Mouse (Mus musculus): ENCODE measurements around the gene Bdp1. TPM values are rescaled to one million over a fixed set of nuclear protein-coding genes. Genes with fewer than 3 reads are reported as not detected.
A peak's percentile ranks its signal among the peaks of the same experiment; 100 is the strongest.
"Not testable (repeated sequence)": the region's sequence is repeated elsewhere in the genome, so short reads cannot be mapped to it uniquely, and the experiment has no call there.

Bdp1 gene
- polyA plus RNA-seq, 1 experiment from 2014 or later, result 22.3 TPM

DNA sequence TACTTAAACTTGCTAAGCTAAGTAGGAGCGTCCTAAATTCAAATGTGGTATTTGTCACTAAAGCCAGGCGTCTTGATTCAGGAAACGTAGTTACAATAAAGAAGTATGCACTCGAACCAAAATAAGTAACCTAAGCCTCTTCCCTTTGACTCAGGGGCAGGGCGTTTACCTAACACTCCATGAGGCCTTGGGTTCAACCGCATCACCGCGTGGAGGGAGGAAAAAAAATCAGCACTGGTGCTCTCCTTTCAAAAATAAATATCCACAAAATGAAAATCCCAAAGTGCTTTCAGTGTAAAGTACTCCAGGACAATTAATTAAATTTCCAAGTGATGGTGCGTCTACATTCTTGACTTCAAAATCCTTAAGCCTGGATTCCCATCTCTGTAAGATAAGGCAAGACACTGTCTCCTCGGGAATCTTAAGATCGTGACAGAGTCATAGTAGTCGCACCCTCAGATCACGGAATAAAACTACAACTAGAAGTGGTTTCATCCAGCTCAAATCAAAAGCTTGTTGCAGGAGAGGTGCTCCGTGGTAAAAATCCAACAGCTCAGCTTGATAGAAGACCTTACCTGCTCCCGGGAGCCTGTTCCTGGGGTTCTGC, 715 bp downstream of the Bdp1 start:
- Histone ChIP-seq H3K4me1 (ENCODE audit: control insufficient read depth, insufficient read depth, low read length) (peaks cover 15% of the 10 kb centered on the region), H3K4me3 (ENCODE audit: low read length) (peak overlapping the region; percentile 98), H3K27ac (ENCODE audit: low read length) (peak overlapping the region; percentile 91), H3K36me3 (ENCODE audit: control insufficient read depth, insufficient read depth) (peaks cover 3% of the 10 kb centered on the region; the same call in 1 of the 2 replicates), H3K9ac (ENCODE audit: low read length) (peak overlapping the region; percentile 97), H3K27me3 (ENCODE audit: control insufficient read depth, insufficient read depth, low read length) (no peaks in the 10 kb centered on the region), H3K4me2 (ENCODE audit: low read depth, low read length) (peak overlapping the region; percentile 94), H3K9me3 (replicated peaks; ENCODE audit: control insufficient read depth, low read length) (no peaks in the 10 kb centered on the region)
- ATAC-seq (replicated peaks; ENCODE audit: extremely low read depth, insufficient read depth, low FRiP score), result no peak
- WGBS, result 3% methylated on average over 15 of the region's 15 CpGs

DNA sequence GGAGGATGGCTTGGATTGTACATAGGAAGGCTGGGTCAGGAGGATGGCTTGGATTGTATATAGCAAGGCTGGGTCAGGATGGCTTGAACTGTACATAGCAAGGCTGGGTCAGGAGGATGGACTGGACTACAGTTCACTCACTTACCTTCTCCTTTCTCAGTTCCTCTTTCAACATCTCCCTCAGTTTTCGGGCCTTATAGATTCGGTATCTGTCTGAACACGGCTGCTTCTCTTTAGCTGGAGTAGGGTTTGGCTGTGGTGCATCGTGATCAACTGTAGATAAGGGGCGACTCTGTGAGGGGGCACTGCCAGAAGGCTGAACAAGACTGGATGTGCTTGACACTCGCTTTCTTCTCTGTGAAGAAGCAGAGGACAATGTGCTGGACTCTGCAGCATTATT, 5.1 kb downstream of the Bdp1 start:
- peaks cover 36% of the 10 kb centered on the region for H3K36me3 ChIP-seq (ENCODE audit: control insufficient read depth, insufficient read depth)
- WGBS, result 85% methylated on average over 6 of the region's 6 CpGs
- H3K4me3 ChIP-seq (ENCODE audit: low read length), result no peak overlapping the region
- no peak overlapping the region for H3K27ac ChIP-seq (ENCODE audit: low read length)
- no peak overlapping the region for H3K9ac ChIP-seq (ENCODE audit: low read length)
- peaks cover 12% of the 10 kb centered on the region for H3K4me1 ChIP-seq (ENCODE audit: control insufficient read depth, insufficient read depth, low read length)
- H3K4me2 ChIP-seq (ENCODE audit: low read depth, low read length), result no peak overlapping the region
- no peaks in the 10 kb centered on the region for H3K27me3 ChIP-seq (ENCODE audit: control insufficient read depth, insufficient read depth, low read length)
- H3K9me3 ChIP-seq (replicated peaks; ENCODE audit: control insufficient read depth, low read length), result no peaks in the 10 kb centered on the region
- ATAC-seq (replicated peaks; ENCODE audit: extremely low read depth, insufficient read depth, low FRiP score), result no peak

DNA sequence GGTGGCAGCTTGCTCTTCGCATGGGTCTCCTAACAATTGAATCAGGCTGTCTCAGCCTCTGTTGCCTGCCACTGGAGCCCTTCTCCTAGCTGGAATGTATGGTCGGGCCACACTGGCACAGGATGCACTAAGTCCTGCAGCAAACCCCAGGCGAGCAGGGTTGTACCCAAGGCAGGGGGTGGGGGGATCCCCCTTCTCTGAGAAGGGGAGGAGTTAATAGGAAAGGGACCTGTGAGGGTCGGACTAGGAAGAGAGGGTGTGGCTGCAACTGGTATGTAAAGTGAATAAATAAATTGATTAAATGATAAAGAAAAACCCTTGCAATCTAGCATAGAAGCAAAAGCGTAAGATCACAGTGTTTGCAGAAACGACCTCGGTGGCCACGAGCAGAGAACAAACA, 32.4 kb downstream of the Bdp1 start:
- Histone ChIP-seq H3K9me3 (replicated peaks; ENCODE audit: control insufficient read depth, low read length) (no peaks in the 10 kb centered on the region), H3K4me3 (ENCODE audit: low read length) (no peak overlapping the region), H3K4me1 (ENCODE audit: control insufficient read depth, insufficient read depth, low read length) (no peaks in the 10 kb centered on the region), H3K36me3 (ENCODE audit: control insufficient read depth, insufficient read depth) (peaks cover 53% of the 10 kb centered on the region), H3K27ac (ENCODE audit: low read length) (no peak overlapping the region), H3K4me2 (ENCODE audit: low read depth, low read length) (no peak overlapping the region), H3K9ac (ENCODE audit: low read length) (no peak overlapping the region), H3K27me3 (ENCODE audit: control insufficient read depth, insufficient read depth, low read length) (no peaks in the 10 kb centered on the region)
- WGBS, result 83% methylated on average over 8 of the region's 8 CpGs
- ATAC-seq (replicated peaks; ENCODE audit: extremely low read depth, insufficient read depth, low FRiP score), result no peak

DNA sequence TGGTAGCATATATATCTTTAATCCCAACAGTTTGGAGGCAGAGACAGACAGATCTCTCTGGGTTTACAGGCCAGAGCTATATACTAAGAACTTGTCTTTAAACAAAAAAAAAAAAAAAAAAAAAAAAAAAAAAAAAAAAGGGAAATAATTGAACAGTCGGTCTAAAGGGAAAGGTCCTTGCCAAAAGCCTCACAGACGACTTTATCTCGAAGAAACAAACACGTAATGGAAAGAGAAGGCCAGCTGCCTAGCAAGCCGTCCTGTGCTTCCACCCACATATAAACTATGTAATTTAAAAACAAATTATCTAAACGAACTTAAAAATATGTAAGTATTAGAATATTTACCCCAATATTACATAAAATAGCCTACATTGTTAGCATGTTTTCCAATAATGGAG, 36.0 kb downstream of the Bdp1 start:
- 73% methylated on average over 6 of the region's 6 CpGs for WGBS
- no peak overlapping the region for H3K27ac ChIP-seq (ENCODE audit: low read length)
- no peak overlapping the region for H3K4me3 ChIP-seq (ENCODE audit: low read length)
- no peaks in the 10 kb centered on the region for H3K27me3 ChIP-seq (ENCODE audit: control insufficient read depth, insufficient read depth, low read length)
- no peak overlapping the region for H3K4me2 ChIP-seq (ENCODE audit: low read depth, low read length)
- no peak overlapping the region for H3K9ac ChIP-seq (ENCODE audit: low read length)
- no peaks in the 10 kb centered on the region for H3K9me3 ChIP-seq (replicated peaks; ENCODE audit: control insufficient read depth, low read length)
- H3K4me1 ChIP-seq (ENCODE audit: control insufficient read depth, insufficient read depth, low read length), result no peaks in the 10 kb centered on the region
- peaks cover 52% of the 10 kb centered on the region for H3K36me3 ChIP-seq (ENCODE audit: control insufficient read depth, insufficient read depth)
- ATAC-seq (replicated peaks; ENCODE audit: extremely low read depth, insufficient read depth, low FRiP score), result no peak

GRCm38 (mm10) chr13:100063936-100064335, 39.9 kb downstream of the Bdp1 start:
- no peak overlapping the region for H3K4me2 ChIP-seq (ENCODE audit: low read depth, low read length)
- H3K4me3 ChIP-seq (ENCODE audit: low read length), result no peak overlapping the region
- no peaks in the 10 kb centered on the region for H3K27me3 ChIP-seq (ENCODE audit: control insufficient read depth, insufficient read depth, low read length)
- no peaks in the 10 kb centered on the region for H3K4me1 ChIP-seq (ENCODE audit: control insufficient read depth, insufficient read depth, low read length)
- no peaks in the 10 kb centered on the region for H3K9me3 ChIP-seq (replicated peaks; ENCODE audit: control insufficient read depth, low read length)
- H3K27ac ChIP-seq (ENCODE audit: low read length), result no peak overlapping the region
- 60% methylated on average over 3 of the region's 3 CpGs for WGBS
- peaks cover 48% of the 10 kb centered on the region for H3K36me3 ChIP-seq (ENCODE audit: control insufficient read depth, insufficient read depth)
- peak; percentile 32; the same call in 1 of the 2 replicates for ATAC-seq (replicated peaks; ENCODE audit: extremely low read depth, insufficient read depth, low FRiP score)
- no peak overlapping the region for H3K9ac ChIP-seq (ENCODE audit: low read length)

- not testable (repeated sequence) for H3K27me3 ChIP-seq (ENCODE audit: control insufficient read depth, insufficient read depth, low read length); H3K9me3 ChIP-seq (replicated peaks; ENCODE audit: control insufficient read depth, low read length); H3K4me2 ChIP-seq (ENCODE audit: low read depth, low read length); H3K4me1 ChIP-seq (ENCODE audit: control insufficient read depth, insufficient read depth, low read length); H3K27ac ChIP-seq (ENCODE audit: low read length); ATAC-seq (replicated peaks; ENCODE audit: extremely low read depth, insufficient read depth, low FRiP score); H3K4me3 ChIP-seq (ENCODE audit: low read length); H3K9ac ChIP-seq (ENCODE audit: low read length)
- peaks cover 59% of the 10 kb centered on the region for H3K36me3 ChIP-seq (ENCODE audit: control insufficient read depth, insufficient read depth)
- 95% methylated on average over 8 of the region's 8 CpGs for WGBS
Measured at GRCm38 (mm10) chr13:100057738-100058137, 46.1 kb downstream of the Bdp1 start.

DNA sequence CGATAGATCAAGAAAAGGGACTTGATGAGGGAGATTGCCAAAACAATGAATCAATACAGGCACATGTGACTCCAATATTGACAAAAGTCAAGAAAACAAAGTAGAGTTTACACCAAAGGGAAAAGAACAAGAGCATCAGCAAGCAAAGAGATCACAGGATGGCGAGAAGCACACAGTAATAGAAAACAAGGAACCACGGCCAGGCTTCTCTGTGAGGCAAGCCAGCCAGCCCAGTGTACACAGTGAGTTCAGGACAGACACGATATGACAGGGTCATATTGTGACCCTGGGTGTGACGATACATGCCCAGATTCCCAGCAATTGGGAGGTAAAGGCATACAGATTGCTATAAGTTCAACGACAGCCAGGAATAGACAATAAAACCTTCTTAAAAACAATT, 77.9 kb downstream of the Bdp1 start:
- Histone ChIP-seq H3K9me3 (replicated peaks; ENCODE audit: control insufficient read depth, low read length) (no peaks in the 10 kb centered on the region), H3K27ac (ENCODE audit: low read length) (no peak overlapping the region)
- WGBS, result 92% methylated on average over 6 of the region's 6 CpGs

DNA sequence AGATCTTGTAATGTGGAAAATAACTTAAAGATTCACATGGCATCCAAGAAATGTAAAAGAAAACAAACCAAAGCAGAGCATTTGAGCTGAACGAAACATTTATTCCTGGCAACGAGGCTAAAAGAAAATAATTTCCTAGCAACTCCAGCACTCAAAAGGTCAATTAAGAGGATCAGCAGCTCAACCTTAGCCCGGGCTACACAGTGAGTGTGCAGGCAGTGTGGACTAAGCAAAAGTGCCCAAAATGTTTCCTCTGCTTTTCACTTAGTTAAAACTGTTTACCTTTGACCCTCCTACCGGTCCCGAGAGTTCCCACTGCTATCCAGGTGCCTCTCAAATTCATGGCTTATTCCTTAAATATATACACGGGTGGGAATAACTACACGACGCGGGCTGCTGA, 87.0 kb downstream of the Bdp1 start:
- no peak overlapping the region for H3K9ac ChIP-seq (ENCODE audit: low read length)
- H3K27ac ChIP-seq (ENCODE audit: low read length), result no peak overlapping the region
- H3K4me2 ChIP-seq (ENCODE audit: low read depth, low read length), result no peak overlapping the region
- no peak for ATAC-seq (replicated peaks; ENCODE audit: extremely low read depth, insufficient read depth, low FRiP score)
- peaks cover 15% of the 10 kb centered on the region for H3K4me1 ChIP-seq (ENCODE audit: control insufficient read depth, insufficient read depth, low read length)
- H3K27me3 ChIP-seq (ENCODE audit: control insufficient read depth, insufficient read depth, low read length), result no peaks in the 10 kb centered on the region
- WGBS, result 83% methylated on average over 9 of the region's 9 CpGs
- no peak overlapping the region for H3K4me3 ChIP-seq (ENCODE audit: low read length)
- H3K36me3 ChIP-seq (ENCODE audit: control insufficient read depth, insufficient read depth), result peaks cover 11% of the 10 kb centered on the region; the same call in 1 of the 2 replicates
- H3K9me3 ChIP-seq (replicated peaks; ENCODE audit: control insufficient read depth, low read length), result no peaks in the 10 kb centered on the region

More for the DNA sequence above, 77.9 kb downstream of the Bdp1 start:
- no peak for ATAC-seq (replicated peaks; ENCODE audit: extremely low read depth, insufficient read depth, low FRiP score)
- Histone ChIP-seq H3K27me3 (ENCODE audit: control insufficient read depth, insufficient read depth, low read length) (no peaks in the 10 kb centered on the region), H3K36me3 (ENCODE audit: control insufficient read depth, insufficient read depth) (peaks cover 54% of the 10 kb centered on the region), H3K9ac (ENCODE audit: low read length) (no peak overlapping the region), H3K4me1 (ENCODE audit: control insufficient read depth, insufficient read depth, low read length) (no peaks in the 10 kb centered on the region), H3K4me3 (ENCODE audit: low read length) (no peak overlapping the region), H3K4me2 (ENCODE audit: low read depth, low read length) (no peak overlapping the region)

- Histone ChIP-seq H3K27ac (ENCODE audit: low read length) (peak overlapping the region; percentile 74), H3K4me2 (ENCODE audit: low read depth, low read length) (peak overlapping the region; percentile 97), H3K9ac (ENCODE audit: low read length) (peak overlapping the region; percentile 79), H3K36me3 (ENCODE audit: control insufficient read depth, insufficient read depth) (peaks cover 8% of the 10 kb centered on the region; the same call in 1 of the 2 replicates), H3K9me3 (replicated peaks; ENCODE audit: control insufficient read depth, low read length) (no peaks in the 10 kb centered on the region), H3K27me3 (ENCODE audit: control insufficient read depth, insufficient read depth, low read length) (no peaks in the 10 kb centered on the region), H3K4me3 (ENCODE audit: low read length) (peak overlapping the region; percentile 85), H3K4me1 (ENCODE audit: control insufficient read depth, insufficient read depth, low read length) (peaks cover 15% of the 10 kb centered on the region)
- 6% methylated on average over 8 of the region's 8 CpGs for WGBS
- ATAC-seq (replicated peaks; ENCODE audit: extremely low read depth, insufficient read depth, low FRiP score), result no peak
Measured at GRCm38 (mm10) chr13:100015937-100016336, 87.9 kb downstream of the Bdp1 start.

All from heart, embryonic 16.5 days (tissue).